Mouse (Mus musculus) left cerebral cortex, adult 2 months (tissue): ENCODE measurements at regions not wholly inside any gene's neighbourhood (a gene's known extent, or its start where the extent isn't known, plus 50 kb on each side); places are given as distances from the start of the nearest gene placed in this dataset.
A peak's percentile ranks its signal among the peaks of the same experiment; 100 is the strongest.

Source experiments
- DNase-seq, 2 experiments: peaks; one replicate each; pipeline ENCODE4 v3.0.0; 2021 to 2022; ENCODE audit warnings: low spot score in 2 of 2, mixed read lengths in 1 of 2; ENCODE audit errors: extremely low spot score in 1 of 2
- H3K27ac ChIP-seq: fragments of 200-600 bp; 2 replicates; pipeline ENCODE4 v1.8.1; 2022
- H3K4me3 ChIP-seq: fragments of 200-600 bp; 2 replicates; pipeline ENCODE4 v1.8.1; 2022
- CTCF ChIP-seq: fragments of 200-600 bp; IDR thresholded peaks from 2 replicates; pipeline ENCODE4 v1.8.1; 2022; ENCODE audit warnings: antibody characterized with exemption, mild to moderate bottlenecking, moderate library complexity
- intact Hi-C: fragments of 180-260 bp; cut with DNase I; formaldehyde crosslinking; loops from one replicate; pipeline ENCODE4 v1.15.1; 2025

GRCm38 (mm10) chr3:106974114-106974789 is 61.7 kb upstream of the Kcna3 start:
- Histone ChIP-seq H3K4me3 (no peak overlapping the region), H3K27ac (no peak overlapping the region)
- no peak for TF ChIP-seq CTCF
- intact Hi-C loops: no loop called here
- DNase-seq: no peak

GRCm38 (mm10) chr3:106978728-106979127 is 57.2 kb upstream of the Kcna3 start:
- Histone ChIP-seq H3K27ac (0 out of 2 replicates have a peak overlapping the region, but pooled peaks have one; percentile 13), H3K4me3 (no peak overlapping the region)
- intact Hi-C loops: no loop called here
- DNase-seq: peak in 1 of 2 experiments; percentile 46
- no peak; the same call in none of the 2 replicates for TF ChIP-seq CTCF

GRCm38 (mm10) chr3:106980914-106981313 is 55.1 kb upstream of the Kcna3 start:
- TF ChIP-seq CTCF: no peak
- no peak for DNase-seq
- intact Hi-C loops: no loop called here
- Histone ChIP-seq H3K27ac (no peak overlapping the region), H3K4me3 (no peak overlapping the region)

GRCm38 (mm10) chr3:106981323-106981722 is 54.6 kb upstream of the Kcna3 start:
- H3K4me3 ChIP-seq: no peak overlapping the region
- no peak overlapping the region for H3K27ac ChIP-seq
- intact Hi-C loops: no loop called here
- DNase-seq: no peak
- TF ChIP-seq CTCF: no peak

- no peak for TF ChIP-seq CTCF
- no peak overlapping the region for H3K4me3 ChIP-seq
- intact Hi-C loops: no loop called here
- DNase-seq: no peak
- H3K27ac ChIP-seq: no peak overlapping the region
Observed at GRCm38 (mm10) chr3:106984231-106984630, 51.7 kb upstream of the Kcna3 start.
